Mouse (Mus musculus) cerebellum, postnatal 25 days (tissue): ENCODE results near the gene Lamb3.

ENCODE experiments used
- DNase-seq, 2 experiments: peaks; one replicate each; pipeline ENCODE4 v3.0.0; 2021; ENCODE audit warnings: mixed read lengths in 2 of 2

Lamb3 gene

GRCm38 (mm10) chr1:193203821-193204220 lies 3.7 kb upstream of the Lamb3 start:
- no peak for DNase-seq

GRCm38 (mm10) chr1:193205431-193205830 lies 2.1 kb upstream of the Lamb3 start:
- DNase-seq, result no peak

- peak; percentile 56 to 76 for DNase-seq
Measured at GRCm38 (mm10) chr1:193208178-193208577, 679 bp downstream of the Lamb3 start.

GRCm38 (mm10) chr1:193211371-193211770 lies 3.9 kb downstream of the Lamb3 start:
- DNase-seq, result no peak

- DNase-seq, result no peak
Measured at GRCm38 (mm10) chr1:193214053-193214452, 6.6 kb downstream of the Lamb3 start.

GRCm38 (mm10) chr1:193216000-193216399 lies 8.5 kb downstream of the Lamb3 start:
- DNase-seq, result no peak

- DNase-seq, result no peak
Measured at GRCm38 (mm10) chr1:193220408-193220807, 12.9 kb downstream of the Lamb3 start.

- DNase-seq, result no peak
Measured at GRCm38 (mm10) chr1:193225531-193225930, 18.0 kb downstream of the Lamb3 start.

GRCm38 (mm10) chr1:193226114-193226513 lies 18.6 kb downstream of the Lamb3 start:
- no peak for DNase-seq

- no peak for DNase-seq
Measured at GRCm38 (mm10) chr1:193226724-193227522, 19.4 kb downstream of the Lamb3 start.

GRCm38 (mm10) chr1:193227537-193227936 lies 20.0 kb downstream of the Lamb3 start:
- no peak for DNase-seq

- DNase-seq, result no peak
Measured at GRCm38 (mm10) chr1:193229570-193229969, 22.1 kb downstream of the Lamb3 start.

GRCm38 (mm10) chr1:193230531-193230930 lies 23.0 kb downstream of the Lamb3 start:
- DNase-seq, result no peak

GRCm38 (mm10) chr1:193230935-193231334 lies 23.4 kb downstream of the Lamb3 start:
- no peak for DNase-seq

GRCm38 (mm10) chr1:193232732-193233131 lies 25.2 kb downstream of the Lamb3 start:
- DNase-seq, result no peak

- DNase-seq, result no peak
Measured at GRCm38 (mm10) chr1:193234130-193234645, 26.7 kb downstream of the Lamb3 start.

GRCm38 (mm10) chr1:193234930-193235329 lies 27.4 kb downstream of the Lamb3 start:
- DNase-seq, result no peak

- DNase-seq, result no peak
Measured at GRCm38 (mm10) chr1:193238426-193238825, 30.9 kb downstream of the Lamb3 start.

- no peak for DNase-seq
Measured at GRCm38 (mm10) chr1:193241436-193241835, 33.9 kb downstream of the Lamb3 start.

- DNase-seq, result peak; percentile 91 to 92
Measured at GRCm38 (mm10) chr1:193242238-193242637, 34.7 kb downstream of the Lamb3 start.

- no peak for DNase-seq
Measured at GRCm38 (mm10) chr1:193242863-193243262, 35.4 kb downstream of the Lamb3 start.

- no peak for DNase-seq
Measured at GRCm38 (mm10) chr1:193243571-193244193, 36.2 kb downstream of the Lamb3 start.

GRCm38 (mm10) chr1:193244235-193244634 lies 36.7 kb downstream of the Lamb3 start:
- DNase-seq, result no peak

GRCm38 (mm10) chr1:193250026-193250425 lies 42.5 kb downstream of the Lamb3 start:
- no peak for DNase-seq
